Mouse (Mus musculus) kidney, adult 2 months (tissue): ENCODE data around the gene Ttc30a1. TPM values are rescaled to one million over a fixed set of nuclear protein-coding genes. Genes with fewer than 3 reads are reported as not detected.
"Not testable (repeated sequence)": the region's sequence is repeated elsewhere in the genome, so short reads cannot be mapped to it uniquely, and the experiment has no call there.

ENCODE experiments used
- DNase-seq: peaks from one replicate; pipeline ENCODE4 v3.0.0; 2021
- H3K27ac ChIP-seq: fragments of 200-500 bp; 2 replicates; pipeline ENCODE4 v1.5.1; 2012; ENCODE audit warnings: low read depth, low read length, control low read depth, inconsistent platforms; ENCODE audit not compliant: insufficient read depth
- H3K27me3 ChIP-seq: fragments of 200-500 bp; replicated peaks from 2 replicates; pipeline ENCODE4 v1.6.1; 2012; ENCODE audit warnings: mild to moderate bottlenecking, moderate library complexity, low read length, inconsistent platforms; ENCODE audit not compliant: control insufficient read depth, insufficient read depth
- H3K36me3 ChIP-seq: fragments of 200-500 bp; 2 replicates; pipeline ENCODE4 v1.6.1; 2012; ENCODE audit warnings: mild to moderate bottlenecking, moderate library complexity, low read length, inconsistent platforms; ENCODE audit not compliant: control insufficient read depth, insufficient read depth
- H3K4me1 ChIP-seq: fragments of 200-500 bp; 2 replicates; pipeline ENCODE4 v1.6.1; 2011; ENCODE audit warnings: low read length; ENCODE audit not compliant: control insufficient read depth, insufficient read depth
- H3K4me3 ChIP-seq: fragments of 200-500 bp; 2 replicates; pipeline ENCODE4 v1.5.1; 2011; ENCODE audit warnings: mild to moderate bottlenecking, low read depth, low read length, control low read depth; ENCODE audit not compliant: insufficient read depth
- CTCF ChIP-seq: fragments of 200-500 bp; conservative IDR thresholded peaks from 2 replicates; pipeline ENCODE4 v1.5.1; 2011; ENCODE audit warnings: low read depth, mild to moderate bottlenecking, control low read depth, low read length, moderate library complexity, mixed read lengths; ENCODE audit not compliant: insufficient read depth, insufficient read length
- POLR2A ChIP-seq: fragments of 200-500 bp; IDR thresholded peaks from one replicate; pipeline ENCODE4 v1.6.1; 2011; ENCODE audit warnings: low read depth, low read length, control low read depth
- WGBS: fragments of 180-500 bp; shearing (Covaris S2); methylation state at CpG from one replicate; pipeline ENCODE4 v1.1.7; 2018; 5-methylcytosine and 5-hydroxymethylcytosine counted together
- polyA plus RNA-seq: library from polyadenylated mRNA; depleted of rRNA; stranded (reverse); fragments of >200 nt; gene quantifications from 2 replicates; pipeline ENCODE4 v1.2.3, GENCODE M21; 2012; rRNA removed

Gene Ttc30a1
- polyA plus RNA-seq: 2.8 and 3.7 TPM in 2 replicates

DNA sequence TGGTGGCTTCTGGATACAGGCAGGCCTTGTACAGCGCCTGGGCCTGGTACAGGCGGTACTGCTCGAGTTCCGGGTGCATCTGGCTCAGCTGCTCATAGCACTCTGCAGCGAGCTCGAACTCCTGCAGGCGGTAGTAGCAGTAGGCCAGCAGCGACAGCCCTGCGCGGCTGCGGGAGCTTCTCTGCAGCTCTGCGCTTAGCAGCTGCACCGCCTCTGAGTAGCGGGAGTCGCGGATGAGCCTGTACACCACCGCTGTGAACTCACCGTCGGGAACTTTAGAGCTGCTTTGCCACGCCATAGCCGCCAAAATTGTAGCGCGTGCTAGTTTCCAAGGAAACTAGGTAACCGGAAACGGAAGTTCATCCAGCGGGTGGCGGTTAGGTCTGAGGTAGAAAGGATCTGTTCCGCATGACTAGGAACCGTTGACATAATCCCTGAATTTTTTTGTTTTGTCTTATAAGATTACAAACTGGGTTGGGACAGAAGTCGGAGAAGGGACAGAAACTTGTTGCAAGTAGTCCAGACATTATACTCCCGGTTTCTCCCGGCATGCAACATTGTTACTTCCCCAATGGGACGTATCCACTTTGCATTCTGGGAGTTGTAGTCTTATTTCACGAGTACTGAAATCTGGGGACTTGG is at the start of gene Ttc30a1:
Gene Ttc30a1, minus strand, starts transcription at position 528 of the 642 bp plus-strand sequence.
- not testable (repeated sequence) for H3K36me3 ChIP-seq, H3K4me1 ChIP-seq, H3K27me3 ChIP-seq
- peak within 1 kb of the TSS; percentile 61 for H3K4me3 ChIP-seq
- H3K27ac ChIP-seq: peak within 1 kb of the TSS; percentile 96
- 5% methylated on average over 34 of the region's 34 CpGs for WGBS
- peak; percentile 88 for DNase-seq

DNA sequence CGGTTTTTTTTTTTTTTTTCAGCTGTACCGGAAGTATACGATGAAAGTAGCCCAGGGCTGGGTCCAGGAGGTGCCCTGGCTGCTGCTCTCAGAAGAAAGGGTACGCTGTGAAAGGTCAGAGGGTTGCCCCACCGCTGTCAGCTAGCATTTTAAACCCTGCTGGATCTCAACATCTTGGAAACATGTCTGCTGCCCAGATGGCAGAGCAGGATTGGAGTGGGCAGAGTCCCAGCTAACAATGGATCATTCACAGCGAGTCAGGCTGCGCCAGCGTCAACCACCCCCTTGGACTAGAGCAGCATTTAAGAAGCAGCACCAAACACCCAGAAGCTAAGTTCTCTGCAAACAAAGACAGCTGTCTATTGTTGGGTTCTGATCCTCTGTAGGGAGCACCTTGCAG is 48.3 kb upstream of the Ttc30a1 start:
- DNase-seq: no peak
- WGBS: 53% methylated on average over 8 of the region's 8 CpGs
- Histone ChIP-seq H3K36me3 (no peaks in the 10 kb centered on the region), H3K27me3 (no peaks in the 10 kb centered on the region), H3K4me1 (peaks cover 2% of the 10 kb centered on the region; the same call in 1 of the 2 replicates), H3K27ac (no peak overlapping the region), H3K4me3 (no peak overlapping the region)
- TF ChIP-seq POLR2A (no peak), CTCF (no peak)

DNA sequence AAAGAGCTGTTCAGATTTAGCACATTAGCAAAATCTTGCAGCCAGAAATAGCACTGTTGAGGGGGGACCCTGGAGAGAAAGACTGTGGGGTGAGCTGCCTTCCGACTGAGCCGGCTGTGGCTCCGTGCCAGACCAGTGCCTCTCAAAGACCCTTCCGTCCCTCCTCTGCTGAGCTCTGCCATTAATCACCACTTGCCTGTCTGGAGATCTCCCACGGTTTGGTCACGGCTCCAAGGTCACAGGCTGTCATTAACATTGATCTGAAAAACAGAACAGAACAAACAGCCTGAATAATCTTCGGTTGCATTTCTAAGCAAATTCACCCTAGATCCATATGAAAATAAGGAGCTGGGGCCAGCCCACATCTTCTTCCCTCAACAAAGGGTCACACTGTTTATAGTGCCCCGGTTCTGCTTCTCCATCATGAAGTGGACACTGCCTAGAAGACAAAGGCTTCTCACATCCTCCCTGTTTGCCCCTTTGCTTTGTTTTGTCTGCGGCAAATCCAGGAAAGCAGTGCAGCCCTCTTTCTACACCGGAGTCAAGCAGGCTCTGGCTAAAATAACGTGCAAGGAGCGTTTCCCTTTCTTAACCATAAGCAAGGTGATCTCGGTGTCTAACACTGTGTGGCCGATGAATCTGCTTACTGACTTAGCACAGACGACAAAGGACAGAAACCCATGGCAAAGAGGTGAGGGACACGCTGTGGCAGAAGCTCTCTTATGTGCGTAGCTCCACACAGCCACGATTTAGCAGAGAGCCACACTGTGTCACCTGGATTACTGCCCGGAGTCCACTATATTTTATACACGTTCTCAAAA is 47.5 kb upstream of the Ttc30a1 start:
- no peak for TF ChIP-seq CTCF
- TF ChIP-seq POLR2A: no peak
- Histone ChIP-seq H3K27me3 (no peaks in the 10 kb centered on the region), H3K4me3 (no peak overlapping the region), H3K36me3 (no peaks in the 10 kb centered on the region), H3K4me1 (peaks cover 2% of the 10 kb centered on the region; the same call in 1 of the 2 replicates), H3K27ac (no peak overlapping the region)
- WGBS: 13% methylated on average over 20 of the region's 20 CpGs
- peak; percentile 17 for DNase-seq

DNA sequence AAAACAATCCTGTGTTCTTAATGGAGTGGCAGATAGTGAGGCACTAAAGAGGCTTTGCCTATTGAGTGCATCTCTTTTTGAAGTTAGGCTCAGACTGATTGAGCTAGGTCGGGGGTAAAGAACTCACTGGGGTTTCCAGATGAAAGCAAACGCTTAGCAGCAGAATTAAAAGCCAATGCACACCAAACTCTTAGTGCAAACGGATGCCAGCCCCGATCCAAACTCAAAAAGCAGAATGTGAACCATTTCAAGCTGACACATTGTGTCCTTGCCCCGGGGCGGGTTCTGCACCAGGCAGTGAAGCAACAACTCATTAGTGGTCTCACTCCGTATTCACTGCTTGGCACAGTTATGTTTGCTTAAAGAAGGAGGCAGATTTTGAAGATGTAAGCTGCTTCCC is 35.1 kb upstream of the Ttc30a1 start:
- DNase-seq: no peak
- Histone ChIP-seq H3K36me3 (no peaks in the 10 kb centered on the region), H3K4me3 (no peak overlapping the region), H3K27me3 (no peaks in the 10 kb centered on the region), H3K27ac (no peak overlapping the region), H3K4me1 (no peaks in the 10 kb centered on the region)
- 18% methylated on average over 7 of the region's 7 CpGs for WGBS
- TF ChIP-seq POLR2A (no peak), CTCF (no peak)

DNA sequence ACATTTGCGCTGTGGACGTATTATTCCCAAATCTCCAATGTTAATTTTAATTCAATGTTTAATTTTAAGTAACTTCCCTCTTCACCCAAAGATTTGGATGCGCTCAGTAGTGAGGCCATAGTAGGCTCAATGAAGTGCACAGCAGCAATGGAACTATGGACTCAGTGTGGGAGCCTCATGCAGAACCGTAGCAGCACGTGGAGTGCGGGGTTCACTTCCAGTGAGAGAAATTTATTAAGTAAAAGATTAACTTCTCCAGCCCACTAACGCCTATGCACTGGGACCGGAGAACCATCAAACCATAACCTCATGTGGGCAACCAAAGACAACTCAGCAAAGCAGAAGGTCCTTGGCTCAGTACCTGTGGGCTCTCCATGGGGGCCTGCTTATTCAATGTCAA is 34.4 kb upstream of the Ttc30a1 start:
- H3K4me1 ChIP-seq: no peaks in the 10 kb centered on the region

DNA sequence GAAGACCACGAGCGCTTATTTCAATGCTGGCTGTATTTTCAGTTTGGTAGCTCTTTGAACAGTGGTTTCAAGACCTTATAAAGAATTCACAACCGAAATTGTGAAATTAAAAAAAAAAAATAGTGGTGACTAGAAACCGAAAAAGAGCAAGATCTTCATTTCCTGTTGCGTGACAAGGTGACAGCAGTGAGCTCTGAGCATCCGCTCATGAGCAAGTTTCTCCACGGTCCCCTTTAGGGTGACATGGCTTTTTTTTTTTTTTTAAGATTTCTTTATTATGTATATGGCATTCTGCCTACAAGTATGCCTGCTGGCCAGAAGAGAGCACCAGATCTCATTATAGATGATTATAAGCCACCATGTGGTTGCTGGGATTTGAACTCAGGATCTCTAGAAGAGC is 33.7 kb upstream of the Ttc30a1 start:
- TF ChIP-seq POLR2A (no peak), CTCF (no peak)
- DNase-seq: no peak
- Histone ChIP-seq H3K27ac (no peak overlapping the region), H3K27me3 (no peaks in the 10 kb centered on the region), H3K4me3 (no peak overlapping the region), H3K36me3 (no peaks in the 10 kb centered on the region), H3K4me1 (no peaks in the 10 kb centered on the region)
- WGBS: 93% methylated on average over 7 of the region's 7 CpGs

More for the DNA sequence above, 34.4 kb upstream of the Ttc30a1 start:
- no peak for TF ChIP-seq POLR2A
- TF ChIP-seq CTCF: no peak
- no peaks in the 10 kb centered on the region for H3K27me3 ChIP-seq
- H3K27ac ChIP-seq: no peak overlapping the region
- H3K36me3 ChIP-seq: no peaks in the 10 kb centered on the region
- H3K4me3 ChIP-seq: no peak overlapping the region
- 53% methylated on average over 8 of the region's 8 CpGs for WGBS
- peak; percentile 79 for DNase-seq

DNA sequence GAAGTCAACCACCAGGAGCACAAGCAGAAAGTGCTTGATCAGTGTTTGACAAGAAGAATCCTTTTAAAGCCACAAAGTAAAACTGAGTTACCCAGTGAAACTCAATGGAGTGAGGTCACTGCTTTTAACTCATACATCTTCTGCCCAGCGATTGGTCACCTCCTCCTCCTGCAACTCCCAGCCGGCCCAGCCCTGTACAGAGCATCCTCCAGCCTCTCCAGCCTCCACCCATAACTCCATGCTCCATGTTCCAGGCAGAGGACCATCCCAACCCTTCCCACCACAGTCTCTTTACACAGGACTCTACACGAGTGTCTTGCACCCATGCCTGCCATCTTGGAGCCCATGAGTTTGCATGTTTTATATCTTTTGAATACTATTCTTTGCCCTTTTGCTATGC is 32.9 kb upstream of the Ttc30a1 start:
- WGBS: 87% methylated on average over 3 of the region's 3 CpGs

More for the DNA sequence above, 32.9 kb upstream of the Ttc30a1 start:
- Histone ChIP-seq H3K4me1 (no peaks in the 10 kb centered on the region), H3K36me3 (no peaks in the 10 kb centered on the region), H3K27ac (no peak overlapping the region), H3K27me3 (no peaks in the 10 kb centered on the region), H3K4me3 (no peak overlapping the region)
- no peak for DNase-seq
- TF ChIP-seq CTCF: no peak
- no peak for TF ChIP-seq POLR2A
